Mouse (Mus musculus): ENCODE results near the gene Kank1.

DNA sequence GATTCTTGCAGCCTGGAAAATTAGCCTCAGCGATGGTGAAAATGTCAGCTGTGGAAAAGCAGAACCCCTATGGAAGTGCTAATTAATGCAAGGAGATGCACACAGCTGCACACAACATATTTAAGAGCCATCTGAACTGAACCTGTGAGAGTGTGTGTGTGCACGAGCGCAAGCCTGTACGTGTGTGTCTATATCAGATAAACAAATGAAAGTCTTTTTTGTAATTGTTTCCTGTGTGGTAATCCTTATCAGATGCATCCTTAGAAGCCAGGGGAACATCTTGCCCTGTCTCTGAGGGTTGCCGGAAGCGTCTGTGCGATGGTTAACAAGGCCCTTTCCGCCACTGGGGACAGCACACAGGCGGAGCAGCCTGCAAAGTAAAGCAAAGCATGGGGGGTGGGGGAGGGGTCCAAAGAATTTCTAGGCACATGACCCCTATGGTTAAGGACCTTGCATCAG is 123.8 kb downstream of the Kank1 start:
- TF ChIP-seq CTCF (IDR thresholded peaks at IDR 0.05; ENCODE audit: low read depth, low read length) (no peak), POLR2A (IDR thresholded peaks at IDR 0.05; ENCODE audit: extremely low read depth, insufficient read depth, low read length) (no peak)
